Mouse (Mus musculus): ENCODE data around the gene Mrpl18. TPM values are rescaled to one million over a fixed set of nuclear protein-coding genes. Genes with fewer than 3 reads are reported as not detected.

The Mrpl18 gene
- 47.6 TPM for polyA plus RNA-seq (2014; fragmentation: Illumina TruSeq; extraction: RNeasy Lipid Tissue Mini Kit (QIAGEN cat#74804); ENCODE audit: low read depth, low replicate concordance)

DNA sequence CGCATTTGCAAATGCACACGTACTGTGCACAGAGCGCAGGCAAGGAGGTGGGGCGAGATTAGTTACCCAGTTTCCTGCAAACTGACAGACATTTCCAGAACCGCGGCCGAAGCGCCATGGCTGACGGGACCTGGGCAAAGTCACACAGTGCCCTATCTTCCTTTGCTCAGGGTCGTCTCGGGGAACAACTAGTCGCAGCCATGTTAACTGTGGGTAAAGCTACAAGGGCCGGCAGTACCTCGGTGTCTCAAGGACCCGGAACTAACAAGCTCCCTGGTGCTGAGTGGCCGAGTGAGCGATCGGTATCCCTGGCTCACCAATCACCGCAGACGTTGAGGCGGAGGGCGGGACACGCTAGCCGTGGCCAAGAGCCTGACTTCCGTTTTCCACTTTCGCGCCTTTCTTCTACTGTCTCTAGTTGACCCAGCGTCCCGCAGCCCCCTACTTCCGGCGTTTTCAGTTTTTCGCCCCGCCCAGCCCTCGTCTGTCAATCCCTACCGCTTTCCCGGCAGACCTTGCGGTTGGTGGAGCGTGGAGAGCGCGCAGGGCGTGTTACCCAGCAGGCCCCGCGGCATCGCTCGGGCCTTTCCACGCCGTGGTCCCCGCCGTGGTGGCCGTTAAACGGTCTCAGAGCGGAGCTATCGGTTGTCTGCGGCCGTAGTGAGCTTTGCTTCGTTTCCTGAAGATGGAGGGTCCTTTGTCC is at the start of gene Mrpl18:
Gene Mrpl18, minus strand, starts transcription at position 465 of the 703 bp plus-strand sequence.

DNA sequence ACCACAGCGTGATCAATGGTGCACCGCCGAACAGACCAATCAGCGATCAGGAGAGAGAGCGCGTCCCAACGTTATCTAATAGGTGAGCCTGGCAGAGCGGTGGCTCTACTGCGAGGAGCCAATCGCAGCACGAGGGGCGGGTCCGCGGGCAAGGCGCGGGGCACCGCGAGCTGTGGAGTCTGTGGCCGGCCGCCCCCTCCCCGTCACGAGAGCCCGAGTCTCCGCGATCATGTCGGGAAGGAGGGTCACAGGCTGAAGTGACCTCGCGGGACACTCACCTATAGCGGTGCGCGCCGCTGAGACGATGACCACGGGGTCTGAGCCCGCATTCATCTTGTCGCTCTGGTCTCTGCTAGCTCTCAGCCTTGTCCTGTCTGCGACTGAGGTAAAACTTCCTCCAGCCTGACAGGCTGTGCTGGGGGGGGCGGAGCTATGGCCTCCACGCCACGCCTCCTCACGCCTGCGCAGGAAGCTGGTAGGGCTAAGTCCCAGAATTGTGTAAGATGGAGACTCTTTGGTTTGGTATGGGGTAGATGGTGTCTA is 44.3 kb upstream of the Mrpl18 start, which contains the start of gene Acat2:
Gene Acat2, minus strand, starts transcription at position 417 of the 543 bp plus-strand sequence.

GRCm38 (mm10) chr17:12940151-12940805 is 24.1 kb upstream of the Mrpl18 start, which contains the start of gene Acat3:
Acat3 (minus strand) TSS chr17:12940600.

GRCm38 (mm10) chr17:12915488-12915880 is 661 bp downstream of the Mrpl18 start, which contains the start of gene Tcp1:
Tcp1 (plus strand) TSS chr17:12915701.

DNA sequence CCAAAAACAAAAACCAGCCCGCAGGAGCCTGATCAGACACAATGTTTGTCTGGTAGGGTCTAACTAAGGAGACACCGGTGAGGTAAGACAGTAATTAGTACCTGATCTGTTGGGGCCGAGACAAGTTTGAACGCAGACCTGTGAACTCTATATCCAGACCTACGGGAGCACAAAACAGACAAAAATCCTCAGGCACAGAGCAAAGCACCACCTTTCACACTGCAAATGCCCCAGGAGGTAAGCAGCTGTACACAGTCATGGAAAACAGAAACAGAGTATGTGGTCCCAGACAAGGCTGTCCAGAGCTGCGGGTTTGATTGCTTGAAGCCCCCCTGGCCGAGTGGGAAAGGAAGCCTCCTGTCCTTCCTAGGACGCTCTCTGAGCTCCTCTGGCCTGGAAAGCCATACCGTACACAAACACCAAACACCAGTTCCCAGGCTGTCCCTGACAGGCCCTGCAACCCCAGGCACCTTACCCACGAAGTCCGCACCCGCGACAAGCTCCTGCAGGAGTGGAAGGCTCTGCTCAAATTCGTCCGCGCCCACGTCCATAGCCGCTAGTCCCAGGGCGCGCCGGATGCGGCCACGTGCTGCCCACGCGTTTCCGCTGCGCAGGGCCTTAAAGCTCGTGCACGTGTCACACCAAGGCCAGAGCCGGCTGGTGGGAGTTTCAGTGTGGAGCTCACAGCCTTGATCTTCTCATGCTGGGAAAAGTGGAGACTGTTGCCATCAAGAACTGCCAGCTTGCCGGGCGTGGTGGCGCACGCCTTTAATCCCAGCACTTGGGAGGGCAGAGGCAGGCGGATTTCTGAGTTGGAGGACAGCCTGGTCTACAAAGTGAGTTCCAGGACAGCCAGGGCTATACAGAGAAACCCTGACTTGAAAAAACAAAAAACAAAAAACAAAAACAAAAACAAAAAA is 6.5 kb downstream of the Mrpl18 start, which contains the start of gene Pnldc1:
Gene Pnldc1, minus strand, starts transcription at position 870 of the 920 bp plus-strand sequence.

GRCm38 (mm10) chr17:12875734-12876133 is 40.4 kb downstream of the Mrpl18 start, which contains the start of gene Mrgprh:
Mrgprh (plus strand) TSS chr17:12876034.

GRCm38 (mm10) chr17:12868043-12868442 is 48.1 kb downstream of the Mrpl18 start, which contains the start of gene Mas1:
Mas1 (minus strand) TSS chr17:12868143.

Other genes starting within 250 kb of the Mrpl18 start
- gene Slc22a1, start 240.5 kb downstream of the Mrpl18 start, polyA plus RNA-seq (2014; fragmentation: Illumina TruSeq; extraction: RNeasy Lipid Tissue Mini Kit (QIAGEN cat#74804); ENCODE audit: low read depth, low replicate concordance) = not detected
- 3.2 TPM for gene Igf2r, start 146.7 kb downstream of the Mrpl18 start, polyA plus RNA-seq (2014; fragmentation: Illumina TruSeq; extraction: RNeasy Lipid Tissue Mini Kit (QIAGEN cat#74804); ENCODE audit: low read depth, low replicate concordance)
- 34.0 TPM for gene Mas1, start 48.2 kb downstream of the Mrpl18 start, polyA plus RNA-seq (2014; fragmentation: Illumina TruSeq; extraction: RNeasy Lipid Tissue Mini Kit (QIAGEN cat#74804); ENCODE audit: low read depth, low replicate concordance)
- gene Mrgprh, start 40.3 kb downstream of the Mrpl18 start, polyA plus RNA-seq (2014; fragmentation: Illumina TruSeq; extraction: RNeasy Lipid Tissue Mini Kit (QIAGEN cat#74804); ENCODE audit: low read depth, low replicate concordance) = not detected
- gene Pnldc1, start 6.1 kb downstream of the Mrpl18 start, polyA plus RNA-seq (2014; fragmentation: Illumina TruSeq; extraction: RNeasy Lipid Tissue Mini Kit (QIAGEN cat#74804); ENCODE audit: low read depth, low replicate concordance) = 14.2 TPM
- 3,358 TPM for gene Tcp1, start 644 bp downstream of the Mrpl18 start, polyA plus RNA-seq (2014; fragmentation: Illumina TruSeq; extraction: RNeasy Lipid Tissue Mini Kit (QIAGEN cat#74804); ENCODE audit: low read depth, low replicate concordance)
- 3.9 TPM for gene Acat3, start 24.3 kb upstream of the Mrpl18 start, polyA plus RNA-seq (2014; fragmentation: Illumina TruSeq; extraction: RNeasy Lipid Tissue Mini Kit (QIAGEN cat#74804); ENCODE audit: low read depth, low replicate concordance)
- 12.9 TPM for gene Acat2, start 44.4 kb upstream of the Mrpl18 start, polyA plus RNA-seq (2014; fragmentation: Illumina TruSeq; extraction: RNeasy Lipid Tissue Mini Kit (QIAGEN cat#74804); ENCODE audit: low read depth, low replicate concordance)
- gene Wtap, start 77.8 kb upstream of the Mrpl18 start, polyA plus RNA-seq (2014; fragmentation: Illumina TruSeq; extraction: RNeasy Lipid Tissue Mini Kit (QIAGEN cat#74804); ENCODE audit: low read depth, low replicate concordance) = 40.8 TPM
- 62.3 TPM for gene Sod2, start 90.5 kb upstream of the Mrpl18 start, polyA plus RNA-seq (2014; fragmentation: Illumina TruSeq; extraction: RNeasy Lipid Tissue Mini Kit (QIAGEN cat#74804); ENCODE audit: low read depth, low replicate concordance)
- gene Gpr31b, start 136.0 kb upstream of the Mrpl18 start, polyA plus RNA-seq (2014; fragmentation: Illumina TruSeq; extraction: RNeasy Lipid Tissue Mini Kit (QIAGEN cat#74804); ENCODE audit: low read depth, low replicate concordance) = not detected
- 288 TPM for gene Tcp10b, start 144.8 kb upstream of the Mrpl18 start, polyA plus RNA-seq (2014; fragmentation: Illumina TruSeq; extraction: RNeasy Lipid Tissue Mini Kit (QIAGEN cat#74804); ENCODE audit: low read depth, low replicate concordance)
- 3.7 TPM for gene Unc93a, start 215.5 kb upstream of the Mrpl18 start, polyA plus RNA-seq (2014; fragmentation: Illumina TruSeq; extraction: RNeasy Lipid Tissue Mini Kit (QIAGEN cat#74804); ENCODE audit: low read depth, low replicate concordance)

All from testis, adult 10 weeks (tissue).